Mouse (Mus musculus): ENCODE measurements around the gene 1110025L11Rik. TPM values are rescaled to one million over a fixed set of nuclear protein-coding genes. Genes with fewer than 3 reads are reported as not detected.

Gene 1110025L11Rik
- not detected for total RNA-seq (2023)

DNA sequence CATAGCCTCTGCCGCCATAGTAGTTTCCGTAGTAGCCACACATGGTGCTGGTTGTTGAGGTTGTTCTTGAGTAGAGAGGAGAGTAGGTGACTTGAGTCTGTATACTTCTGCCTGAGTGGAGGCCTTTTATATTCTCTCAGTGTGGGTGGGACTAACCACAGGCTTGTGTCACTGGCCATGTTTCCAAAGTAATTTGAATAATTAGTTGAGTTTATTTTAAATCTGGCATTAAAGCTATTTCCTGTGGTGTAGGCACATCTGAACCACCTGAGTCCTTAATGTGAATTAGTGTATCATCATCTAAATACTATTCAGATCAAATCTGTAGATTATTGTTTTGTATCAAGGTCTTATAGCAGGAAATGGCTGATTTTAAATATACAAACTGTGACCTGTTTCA is at the start of gene 1110025L11Rik:
TSS of gene 1110025L11Rik (minus strand) at position 101 of the 400 bp plus-strand sequence.

DNA sequence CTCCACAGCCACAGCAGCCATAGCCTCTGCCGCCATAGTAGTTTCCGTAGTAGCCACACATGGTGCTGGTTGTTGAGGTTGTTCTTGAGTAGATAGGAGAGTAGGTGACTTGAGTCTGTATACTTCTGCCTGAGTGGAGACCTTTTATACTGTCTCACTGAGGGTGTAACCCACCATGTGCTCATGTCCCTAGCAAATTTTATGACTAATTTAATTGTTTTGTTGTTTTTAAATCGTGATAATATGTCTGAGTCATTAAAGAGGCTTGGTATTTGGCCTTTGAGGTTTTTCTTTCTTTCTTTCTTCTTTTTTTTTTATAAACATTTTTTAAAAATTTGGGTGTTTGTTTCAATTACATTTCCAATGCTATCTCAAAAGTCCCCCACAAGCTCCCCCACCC is 16.0 kb downstream of the 1110025L11Rik start, which contains the start of gene Krtap6-5:
TSS of gene Krtap6-5 (minus strand) at position 101 of the 400 bp plus-strand sequence.

DNA sequence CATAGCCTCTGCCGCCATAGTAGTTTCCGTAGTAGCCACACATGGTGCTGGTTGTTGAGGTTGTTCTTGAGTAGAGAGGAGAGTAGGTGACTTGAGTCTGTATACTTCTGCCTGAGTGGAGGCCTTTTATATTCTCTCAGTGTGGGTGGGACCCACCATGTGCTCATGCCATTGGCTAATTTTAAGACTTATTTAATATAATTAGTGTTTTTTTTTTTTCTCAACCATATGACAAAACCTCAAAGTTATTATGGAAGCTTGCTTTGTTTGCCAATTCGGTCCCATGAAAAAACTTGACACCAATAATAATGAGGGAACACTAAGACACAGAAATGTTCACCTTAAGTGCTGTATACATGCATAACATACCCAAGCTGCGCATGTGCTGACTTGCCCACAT is 22.4 kb downstream of the 1110025L11Rik start, which contains the start of gene Gm10228:
TSS of gene Gm10228 (minus strand) at position 101 of the 400 bp plus-strand sequence.

GRCm38 (mm10) chr16:89031399-89031798 is 32.4 kb downstream of the 1110025L11Rik start, which contains the start of gene Krtap6-1:
Gene Krtap6-1 (plus strand): TSS chr16:89031699.

GRCm38 (mm10) chr16:89014984-89015383 is 48.8 kb downstream of the 1110025L11Rik start, which contains the start of gene Gm10229:
Gene Gm10229 (plus strand): TSS chr16:89015284.

Other genes with a start within 250 kb of the 1110025L11Rik start
- gene Krtap15, start 243.8 kb downstream of the 1110025L11Rik start, total RNA-seq (2023), result not detected
- not detected for gene Krtap14, start 237.9 kb downstream of the 1110025L11Rik start, total RNA-seq (2023)
- not detected for gene Krtap19-1, start 194.6 kb downstream of the 1110025L11Rik start, total RNA-seq (2023)
- not detected for gene Krtap19-2, start 189.7 kb downstream of the 1110025L11Rik start, total RNA-seq (2023)
- not detected for gene Krtap19-3, start 186.0 kb downstream of the 1110025L11Rik start, total RNA-seq (2023)
- not detected for gene Krtap19-4, start 178.9 kb downstream of the 1110025L11Rik start, total RNA-seq (2023)
- not detected for gene Krtap19-5, start 167.5 kb downstream of the 1110025L11Rik start, total RNA-seq (2023)
- not detected for gene Krtap19-9b, start 131.7 kb downstream of the 1110025L11Rik start, total RNA-seq (2023)
- gene Krtap16-3, start 101.1 kb downstream of the 1110025L11Rik start, total RNA-seq (2023), result not detected
- not detected for gene Krtap22-2, start 53.2 kb downstream of the 1110025L11Rik start, total RNA-seq (2023)
- gene Gm10229, start 48.7 kb downstream of the 1110025L11Rik start, total RNA-seq (2023), result not detected
- gene Krtap6-1, start 32.3 kb downstream of the 1110025L11Rik start, total RNA-seq (2023), result not detected
- gene Gm10228, start 22.5 kb downstream of the 1110025L11Rik start, total RNA-seq (2023), result not detected
- not detected for gene Krtap6-5, start 16.1 kb downstream of the 1110025L11Rik start, total RNA-seq (2023)
- gene Krtap6-3, start 20.0 kb upstream of the 1110025L11Rik start, total RNA-seq (2023), result not detected
- gene Gm6358, start 76.8 kb upstream of the 1110025L11Rik start, total RNA-seq (2023), result not detected
- gene Gm10061, start 87.1 kb upstream of the 1110025L11Rik start, total RNA-seq (2023), result not detected
- not detected for gene Gm9789, start 94.0 kb upstream of the 1110025L11Rik start, total RNA-seq (2023)
- not detected for gene Gm7735, start 105.5 kb upstream of the 1110025L11Rik start, total RNA-seq (2023)
- not detected for gene 1110057P08Rik, start 110.7 kb upstream of the 1110025L11Rik start, total RNA-seq (2023)
- not detected for gene Krtap20-2, start 141.9 kb upstream of the 1110025L11Rik start, total RNA-seq (2023)